Comparison of ENCODE assay signal across 9 mouse cellular contexts in the genomic region with DNA sequence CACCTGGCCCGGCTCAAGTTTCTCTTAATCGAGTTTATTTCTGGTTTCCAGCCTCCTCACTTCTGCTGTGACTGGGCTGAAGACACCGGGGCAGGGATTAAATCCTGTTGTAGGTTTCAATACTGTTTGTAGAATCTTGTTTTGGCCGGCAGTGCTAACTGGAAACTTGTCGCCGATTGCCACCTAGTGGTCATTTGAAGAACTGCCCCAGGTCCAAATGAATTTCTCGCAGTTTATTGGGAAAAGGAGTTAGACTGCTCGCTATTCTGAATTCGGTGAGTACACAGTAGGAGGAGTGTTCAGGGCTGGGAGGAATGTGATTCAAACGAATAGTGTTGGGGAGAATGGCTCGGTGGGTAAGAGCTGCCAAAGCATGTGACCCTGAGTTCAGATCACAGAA. TPM values are rescaled to one million over a fixed set of nuclear protein-coding genes. Genes with fewer than 3 reads are reported as not detected.
DNase-seq lines count a peak whose midpoint lies in the region; ATAC-seq and TF ChIP-seq lines count a peak whose summit lies in the region.
"Had no signal": no experiment of that assay in that cellular context is flagged by ENCODE, and none has a peak within 500 bp of the region (broad histone marks: within the 10 kb centered on the region; RNA-seq: fewer than 3 reads in every experiment).

No protein-coding gene starts in this region.

- no peaks in the 10 kb centered on the region for H3K27me3 ChIP-seq in ES-Bruce4 (ENCODE audit: control insufficient read depth, insufficient read depth, low read length, poor library complexity, severe bottlenecking)
- H3K27me3 ChIP-seq in lung, postnatal 0 days (replicated peaks; ENCODE audit: insufficient read depth, low read length), result no peaks in the 10 kb centered on the region
- H3K27me3 ChIP-seq: limb, embryonic 13.5 days had no signal

- DNase-seq in brain, embryonic 14.5 days (ENCODE audit: low read depth), result peak; percentile 91
- DNase-seq in heart, postnatal 25 days (ENCODE audit: low spot score), result peak; percentile 48
- peak; percentile 78 for DNase-seq in layer of hippocampus, adult 9-10 months (ENCODE audit: low spot score)
- peak; percentile 89 for DNase-seq in lung, postnatal 0 days (ENCODE audit: low spot score)
- peak; percentile 61 for DNase-seq in retina, adult 2 months (ENCODE audit: low read depth, low spot score)
- peak; percentile 79 for DNase-seq in thymus, postnatal 25 days

- H3K27ac ChIP-seq in ES-Bruce4 (ENCODE audit: insufficient read depth, low read length), result no peak overlapping the region
- 0 out of 2 replicates have a peak overlapping the region, but pooled peaks have one; percentile 20 for H3K27ac ChIP-seq in lung, postnatal 0 days (ENCODE audit: low read length)
- H3K27ac ChIP-seq: limb, embryonic 13.5 days had no signal

- H3K36me3 ChIP-seq in ES-Bruce4 (ENCODE audit: control insufficient read depth, insufficient read depth, low read length, poor library complexity, severe bottlenecking), result no peaks in the 10 kb centered on the region
- no peaks in the 10 kb centered on the region for H3K36me3 ChIP-seq in lung, postnatal 0 days (ENCODE audit: insufficient read depth, low read length)
- H3K36me3 ChIP-seq: limb, embryonic 13.5 days had no signal

- H3K9ac ChIP-seq in ES-Bruce4 (ENCODE audit: low read depth, poor library complexity, severe bottlenecking), result no peak overlapping the region
- no peak overlapping the region for H3K9ac ChIP-seq in lung, postnatal 0 days (replicated peaks; ENCODE audit: low read depth)
- H3K9ac ChIP-seq: limb, embryonic 13.5 days had no signal

- no peak overlapping the region for H3K4me3 ChIP-seq in ES-Bruce4 (ENCODE audit: low read depth, low read length)
- H3K4me3 ChIP-seq in lung, postnatal 0 days (ENCODE audit: low read depth, low read length), result no peak overlapping the region
- H3K4me3 ChIP-seq: limb, embryonic 13.5 days had no signal

- WGBS in lung, postnatal 0 days, result 2% methylated on average over 11 of the region's 11 CpGs

- peaks cover 8% of the 10 kb centered on the region for H3K4me1 ChIP-seq in ES-Bruce4 (ENCODE audit: control insufficient read depth, insufficient read depth, low read length)
- H3K4me1 ChIP-seq in lung, postnatal 0 days (ENCODE audit: insufficient read depth, low read depth, low read length), result no peaks in the 10 kb centered on the region
- H3K4me1 ChIP-seq: limb, embryonic 13.5 days had no signal

- H3K4me2 ChIP-seq in lung, postnatal 0 days (replicated peaks; ENCODE audit: low read depth, low read length), result no peak overlapping the region
- H3K4me2 ChIP-seq: limb, embryonic 13.5 days had no signal

- peak; percentile 64 for ATAC-seq in erythroid progenitor cell, adult 5-6 weeks (replicated peaks; ENCODE audit: low FRiP score, poor library complexity, severe bottlenecking)
- ATAC-seq in lung, postnatal 0 days, result peak; percentile 22; the same call in 1 of the 2 replicates

- no peak for TF ChIP-seq POLR2A in ES-Bruce4 (IDR thresholded peaks at IDR 0.05; ENCODE audit: insufficient read depth, low read length)
- TF ChIP-seq POLR2A in brain, embryonic 14.5 days (IDR thresholded peaks at IDR 0.05; ENCODE audit: borderline replicate concordance, extremely low read depth, insufficient read depth, insufficient read length, poor library complexity, severe bottlenecking), result no peak

- TF ChIP-seq EP300 in ES-Bruce4 (IDR thresholded peaks at IDR 0.05; ENCODE audit: insufficient read depth, low read depth, low read length), result no peak
- TF ChIP-seq EP300 in lung, postnatal 0 days (IDR thresholded peaks at IDR 0.05), result no peak

- peak; percentile 65 for TF ChIP-seq CTCF in ES-Bruce4 (IDR thresholded peaks at IDR 0.05; ENCODE audit: low read depth, low read length)
- peak; percentile 94 for TF ChIP-seq CTCF in brain, embryonic 14.5 days (IDR thresholded peaks at IDR 0.05; ENCODE audit: borderline replicate concordance, extremely low read depth, insufficient read depth, insufficient read length)
- peak; percentile 93 for TF ChIP-seq CTCF in lung, postnatal 0 days (IDR thresholded peaks at IDR 0.05)

- intact Hi-C loops in heart, postnatal 25 days (cut with DNase I), result loop anchor here (1.0 to 5.0 kb wide), 4 partner anchors 117 to 337 kb away; a partner anchor contains a TSS

- no peaks in the 10 kb centered on the region for H3K9me3 ChIP-seq in ES-Bruce4 (replicated peaks; ENCODE audit: control insufficient read depth, insufficient read depth, low read length, poor library complexity, severe bottlenecking)
- H3K9me3 ChIP-seq in lung, postnatal 0 days (ENCODE audit: low read length), result no peaks in the 10 kb centered on the region
- H3K9me3 ChIP-seq: limb, embryonic 13.5 days had no signal

RNA-seq across cellular contexts. Expression of a gene that starts 23.9 kb away (rescaled TPM):
- polyA plus RNA-seq in ES-Bruce4 (2011; ENCODE audit: insufficient read depth, insufficient read length, low read depth, missing spikeins), result 348 and 350 TPM in 2 replicates
- polyA plus RNA-seq in brain, embryonic 14.5 days (2012; rRNA removed), result 11.4 and 15.6 TPM in 2 replicates
- total RNA-seq in erythroid progenitor cell, adult 5-6 weeks (2015; ENCODE audit: low replicate concordance), result 88.0 and 102 TPM in 2 replicates
- total RNA-seq in erythroid progenitor cell, adult 5-6 weeks (2017; ENCODE audit: low replicate concordance), result 143 and 147 TPM in 2 replicates
- total RNA-seq in heart, postnatal 25 days (2021), result 10 to 100 TPM; 22.1 to 32.7 TPM
- 30.0 and 49.5 TPM in 2 replicates for polyA plus RNA-seq in lung, postnatal 0 days (2015; fragmentation: Nextera tagmentation; extraction: Ambion mirVana)

RNA-seq across cellular contexts. Expression of a gene that starts 35.0 kb away (rescaled TPM):
- polyA plus RNA-seq in ES-Bruce4 (2011; ENCODE audit: insufficient read depth, insufficient read length, low read depth, missing spikeins), result 1.6 and 2.4 TPM in 2 replicates
- polyA plus RNA-seq in brain, embryonic 14.5 days (2012; rRNA removed), result not detected in 2 replicates
- not detected in 2 replicates for total RNA-seq in erythroid progenitor cell, adult 5-6 weeks (2015; ENCODE audit: low replicate concordance)
- not detected in 2 replicates for total RNA-seq in erythroid progenitor cell, adult 5-6 weeks (2017; ENCODE audit: low replicate concordance)
- total RNA-seq in heart, postnatal 25 days (2021), result not detected
- not detected in 2 replicates for polyA plus RNA-seq in lung, postnatal 0 days (2015; fragmentation: Nextera tagmentation; extraction: Ambion mirVana)
- polyA plus RNA-seq: limb, embryonic 13.5 days had no signal

RNA-seq across cellular contexts. Expression of a gene that starts 35.1 kb away (rescaled TPM):
- polyA plus RNA-seq in ES-Bruce4 (2011; ENCODE audit: insufficient read depth, insufficient read length, low read depth, missing spikeins), result 20.8 and 21.8 TPM in 2 replicates
- 29.2 and 40.6 TPM in 2 replicates for polyA plus RNA-seq in brain, embryonic 14.5 days (2012; rRNA removed)
- total RNA-seq in erythroid progenitor cell, adult 5-6 weeks (2015; ENCODE audit: low replicate concordance), result 1.3 and 4.3 TPM in 2 replicates
- total RNA-seq in erythroid progenitor cell, adult 5-6 weeks (2017; ENCODE audit: low replicate concordance), result 3.1 and 3.2 TPM in 2 replicates
- total RNA-seq in heart, postnatal 25 days (2021), result 10 to 100 TPM; 12.7 to 13.3 TPM
- polyA plus RNA-seq in lung, postnatal 0 days (2015; fragmentation: Nextera tagmentation; extraction: Ambion mirVana), result 5.9 and 6.7 TPM in 2 replicates

RNA-seq across cellular contexts. Expression of a gene that starts 37.8 kb away (rescaled TPM):
- not detected in 2 replicates for polyA plus RNA-seq in ES-Bruce4 (2011; ENCODE audit: insufficient read depth, insufficient read length, low read depth, missing spikeins)
- polyA plus RNA-seq in brain, embryonic 14.5 days (2012; rRNA removed), result 0.19 and 0.20 TPM in 2 replicates
- total RNA-seq in erythroid progenitor cell, adult 5-6 weeks (2015; ENCODE audit: low replicate concordance), result not detected in 2 replicates
- total RNA-seq in erythroid progenitor cell, adult 5-6 weeks (2017; ENCODE audit: low replicate concordance), result not detected in 2 replicates
- not detected for total RNA-seq in heart, postnatal 25 days (2021)
- polyA plus RNA-seq in lung, postnatal 0 days (2015; fragmentation: Nextera tagmentation; extraction: Ambion mirVana), result 0.31 and 0.76 TPM in 2 replicates
